Mouse (Mus musculus) heart, postnatal 0 days (tissue): ENCODE results near the gene Gpr45.

ENCODE experiments used
- CTCF ChIP-seq: IDR thresholded peaks from 2 replicates; pipeline ENCODE4 v1.5.1; 2016; ENCODE audit warnings: antibody characterized with exemption, control low read depth, low read depth
- EP300 ChIP-seq: IDR thresholded peaks from 2 replicates; pipeline ENCODE4 v1.6.1; 2016; ENCODE audit warnings: antibody characterized with exemption, low read depth

GRCm38 (mm10) chr1:42956828-42957227 lies 4.2 kb downstream of the Gpr45 start:
- no peak for TF ChIP-seq CTCF
- no peak for TF ChIP-seq EP300
